Mouse (Mus musculus): ENCODE results near the gene Lurap1.
A peak's percentile ranks its signal among the peaks of the same experiment; 100 is the strongest.

Lurap1 gene

DNA sequence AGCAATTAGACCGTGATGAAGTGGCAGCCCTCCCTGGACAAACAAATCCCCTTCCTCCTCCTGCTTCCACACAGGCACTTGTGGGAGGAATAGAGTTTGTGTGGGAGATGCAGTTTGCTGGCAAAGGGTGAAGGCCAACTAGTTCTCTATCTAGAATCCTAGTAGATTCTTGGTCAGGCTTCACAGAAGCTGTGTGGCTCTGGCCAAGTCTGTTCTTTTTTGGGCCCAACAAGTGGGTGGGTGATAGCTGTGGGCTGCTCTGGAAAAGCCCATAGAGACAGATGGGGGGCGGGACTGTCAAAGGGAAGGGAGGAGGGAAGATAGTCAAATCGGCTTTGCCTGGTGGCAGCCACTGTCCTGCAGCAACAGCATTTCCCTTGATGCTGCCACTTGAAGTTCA lies 9.6 kb upstream of the Lurap1 start:
- DNase-seq (ENCODE audit: low spot score) = no peak

DNA sequence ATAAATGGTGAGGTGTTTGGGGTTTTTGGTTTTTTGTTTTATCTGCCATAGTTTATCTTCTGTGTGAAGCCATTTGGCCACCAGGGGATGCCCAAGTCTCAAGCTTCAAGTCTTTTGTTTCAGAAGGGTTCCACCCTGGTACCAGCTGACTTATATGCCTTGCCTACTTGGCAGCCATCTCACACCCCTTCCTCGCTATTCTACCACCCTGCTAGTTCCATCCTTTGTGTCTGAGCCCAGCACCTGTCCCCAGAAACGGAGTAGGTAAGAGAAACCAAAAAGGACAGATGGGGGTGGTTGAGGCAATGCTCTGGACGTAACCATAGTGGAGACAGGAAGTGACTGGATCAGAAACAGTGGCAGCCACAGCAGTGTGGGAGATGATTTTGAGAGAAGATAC lies 8.8 kb upstream of the Lurap1 start:
- no peak for DNase-seq (ENCODE audit: low spot score)

DNA sequence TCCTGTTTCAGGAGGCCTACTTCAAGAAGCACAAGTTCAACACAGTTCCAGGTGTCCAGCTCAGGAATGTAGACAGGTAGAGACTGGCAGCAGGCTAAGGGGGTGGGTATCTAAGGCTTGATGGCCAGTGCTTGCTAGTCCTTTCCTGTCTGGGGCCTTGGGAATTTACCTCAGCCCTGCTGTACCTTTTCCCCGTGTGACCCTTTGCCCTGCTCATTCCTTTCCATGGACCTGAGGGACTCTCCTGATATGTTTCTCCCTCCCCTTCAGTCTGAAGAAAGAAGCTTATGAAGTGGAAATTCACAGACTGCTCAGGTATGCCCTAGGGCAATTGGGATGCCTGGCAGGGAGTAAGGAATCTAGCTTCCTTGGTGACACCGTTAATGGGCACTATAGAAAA lies 6.7 kb upstream of the Lurap1 start:
- DNase-seq (ENCODE audit: low spot score) = no peak

DNA sequence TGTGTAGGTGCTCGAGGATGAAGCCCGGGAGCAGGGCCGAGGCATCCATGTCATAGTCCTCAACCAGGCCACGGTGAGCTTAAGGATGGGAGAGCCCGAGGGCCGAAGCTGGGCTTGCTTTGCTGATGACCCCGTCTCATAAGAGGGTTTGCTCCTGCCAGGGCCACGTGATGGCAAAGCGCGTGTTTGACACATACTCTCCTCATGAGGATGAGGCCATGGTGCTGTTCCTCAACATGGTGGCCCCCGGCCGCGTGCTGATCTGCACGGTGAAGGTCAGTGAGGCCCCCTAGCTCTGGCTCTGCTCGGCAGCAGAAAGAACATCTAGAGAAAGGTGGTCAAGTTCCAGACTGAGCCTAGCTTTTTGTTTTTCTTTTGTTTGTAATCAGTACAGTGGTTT lies 1.6 kb upstream of the Lurap1 start:
- no peak for DNase-seq (ENCODE audit: low spot score)

DNA sequence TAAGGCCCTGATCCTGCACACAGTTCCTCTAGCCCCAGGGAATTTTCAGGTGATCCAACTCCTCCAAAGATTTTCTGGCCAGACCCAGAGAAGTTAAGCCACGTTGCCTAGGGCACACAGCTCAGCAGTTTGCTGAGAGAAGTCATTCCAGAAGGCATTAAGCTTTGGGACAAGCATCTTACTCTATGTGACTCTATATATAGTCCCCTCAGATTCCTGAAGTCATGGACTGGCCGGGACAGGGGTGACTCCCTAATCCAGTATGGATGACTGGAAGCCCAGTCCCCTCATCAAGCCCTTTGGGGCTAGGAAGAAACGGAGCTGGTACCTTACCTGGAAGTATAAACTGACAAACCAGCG lies 296 bp downstream of the Lurap1 start:
- no peak for DNase-seq (ENCODE audit: low spot score)

DNA sequence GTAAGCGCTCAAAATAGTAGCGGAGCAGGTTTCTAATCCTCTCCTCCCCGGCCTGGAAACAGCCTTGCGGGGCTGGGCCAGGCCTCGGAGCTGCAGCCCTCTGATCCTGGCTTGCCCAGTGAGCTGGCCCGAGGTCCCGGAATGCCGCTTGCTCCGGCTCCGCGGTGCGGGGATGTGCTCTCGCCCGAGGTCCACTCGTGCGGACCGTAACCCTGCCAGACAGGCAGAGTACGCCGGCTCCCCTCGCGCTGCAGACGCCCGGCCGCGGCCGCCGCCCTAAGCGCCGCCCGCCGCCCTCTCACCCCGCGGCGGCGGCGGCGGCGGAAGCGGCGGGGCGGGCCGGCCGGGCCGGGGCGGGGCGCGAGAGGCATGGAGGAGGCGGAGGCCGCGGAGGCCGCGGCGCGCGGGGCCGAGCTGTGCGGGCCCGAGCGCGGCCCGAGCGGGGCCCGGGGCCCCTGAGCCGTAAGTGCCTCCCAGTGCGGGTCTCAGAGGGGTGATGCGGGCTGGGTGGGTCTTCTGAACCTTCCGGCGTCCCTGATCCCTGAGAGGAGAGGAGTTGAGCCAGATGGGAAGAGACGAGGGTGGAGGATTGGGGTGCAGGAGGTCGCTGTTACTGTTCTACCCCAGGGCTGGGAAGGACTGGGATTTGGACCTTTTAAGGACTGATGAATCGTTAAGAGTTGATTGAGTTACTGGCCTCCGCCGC lies 829 bp downstream of the Lurap1 start:
- peak; percentile 53 for DNase-seq (ENCODE audit: low spot score)

DNA sequence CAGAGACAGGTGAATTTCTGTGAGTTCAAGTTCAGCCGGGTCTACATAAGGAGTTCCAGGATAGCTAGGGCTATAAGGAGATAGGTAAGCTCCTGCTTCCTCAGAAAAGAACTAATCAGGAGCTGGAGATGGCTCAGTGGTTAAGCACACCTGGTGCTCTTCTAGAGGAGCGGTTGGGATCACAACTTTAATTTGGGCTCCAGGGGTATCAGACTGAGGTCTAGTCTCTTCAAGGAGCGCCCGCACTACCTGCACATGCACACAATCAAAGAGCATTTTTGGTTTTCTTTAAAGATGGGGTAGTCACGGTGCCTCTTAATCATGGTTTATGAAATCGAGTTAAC lies 1.4 kb downstream of the Lurap1 start:
- DNase-seq (ENCODE audit: low spot score) = no peak

DNA sequence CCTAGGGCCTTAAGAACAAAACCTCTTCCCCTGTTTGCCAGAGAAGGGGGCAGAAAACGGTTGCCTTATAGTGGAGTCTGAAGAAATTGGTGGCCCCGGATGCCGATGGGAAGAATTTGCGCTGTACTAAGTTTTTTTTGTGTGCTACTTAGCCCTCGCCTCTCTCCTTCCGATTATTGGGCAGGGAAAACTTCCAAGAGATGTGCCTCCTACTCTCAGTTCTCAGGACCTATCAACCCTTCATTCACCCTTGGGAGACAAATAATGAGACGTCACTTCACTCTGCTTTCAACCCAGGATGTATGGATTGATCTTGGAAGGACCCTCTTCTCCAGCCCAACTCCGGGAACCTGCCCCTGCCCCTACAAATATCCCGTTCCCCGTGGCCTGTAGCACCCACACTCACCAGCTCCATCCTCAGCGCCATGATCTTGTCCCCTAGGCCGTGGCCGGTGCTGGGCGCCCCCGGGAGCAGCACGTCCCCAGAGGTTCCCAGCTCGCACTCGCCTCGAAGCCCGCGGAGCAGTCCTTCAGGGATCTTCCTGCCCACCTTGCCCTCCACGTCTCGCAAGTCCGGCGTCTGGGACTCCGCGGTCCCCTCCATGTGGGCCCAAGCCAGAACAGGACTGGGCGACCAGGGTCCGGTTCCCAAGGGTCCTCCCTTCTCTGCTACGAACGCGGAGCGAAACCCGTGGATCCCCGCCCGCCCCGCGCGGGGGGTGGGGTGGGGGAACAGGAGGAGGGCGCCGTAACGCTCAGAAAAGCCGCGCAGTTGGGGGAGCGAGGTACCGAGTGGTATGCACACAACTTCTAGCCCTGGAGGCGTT lies 7.0 kb downstream of the Lurap1 start:
- peak; percentile 67 for DNase-seq (ENCODE audit: low spot score)

DNA sequence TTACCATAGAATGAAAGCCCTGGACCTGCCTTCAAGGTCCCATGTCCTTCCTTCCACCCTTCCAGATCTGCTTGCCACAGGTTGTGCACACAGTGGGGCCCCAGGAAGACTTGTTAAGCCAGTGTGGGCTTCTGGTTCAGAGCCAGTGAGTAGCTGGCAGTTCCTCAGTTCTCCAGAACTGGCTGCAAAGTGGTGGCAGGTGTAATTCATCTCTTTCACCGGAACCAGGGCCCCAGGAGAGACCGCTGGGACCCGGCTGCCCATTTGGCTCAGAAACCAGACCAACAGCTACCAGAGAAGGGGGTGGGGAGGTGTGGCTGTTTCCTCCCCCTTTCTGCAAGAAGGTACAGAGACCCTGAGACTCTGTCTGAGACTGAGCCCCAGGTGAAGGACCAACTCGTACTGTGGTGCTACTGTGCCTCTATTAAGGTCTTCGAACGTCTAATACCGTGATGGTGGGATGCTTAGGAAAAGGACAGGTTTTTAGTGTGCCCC lies 7.8 kb downstream of the Lurap1 start:
- no peak for DNase-seq (ENCODE audit: low spot score)

DNA sequence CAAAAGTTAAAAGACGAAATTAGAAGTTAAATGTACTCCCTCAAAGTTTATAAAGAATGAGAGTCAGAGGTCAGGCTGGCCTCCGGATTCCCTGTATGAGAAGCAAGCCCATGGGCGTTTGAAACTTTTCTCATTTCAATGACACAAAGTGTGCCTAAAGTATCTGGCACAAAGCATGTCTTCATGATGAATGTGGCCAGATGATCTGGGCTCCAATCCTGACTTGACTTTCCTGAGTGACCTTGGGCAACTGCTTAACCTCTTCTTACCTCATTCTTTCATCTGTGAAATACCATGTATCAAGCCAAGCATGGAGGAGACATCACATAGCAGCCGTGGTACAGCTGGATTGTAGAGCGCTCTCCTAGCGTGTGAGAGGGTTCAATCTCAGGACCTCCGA lies 8.9 kb downstream of the Lurap1 start:
- DNase-seq (ENCODE audit: low spot score) = no peak

DNA sequence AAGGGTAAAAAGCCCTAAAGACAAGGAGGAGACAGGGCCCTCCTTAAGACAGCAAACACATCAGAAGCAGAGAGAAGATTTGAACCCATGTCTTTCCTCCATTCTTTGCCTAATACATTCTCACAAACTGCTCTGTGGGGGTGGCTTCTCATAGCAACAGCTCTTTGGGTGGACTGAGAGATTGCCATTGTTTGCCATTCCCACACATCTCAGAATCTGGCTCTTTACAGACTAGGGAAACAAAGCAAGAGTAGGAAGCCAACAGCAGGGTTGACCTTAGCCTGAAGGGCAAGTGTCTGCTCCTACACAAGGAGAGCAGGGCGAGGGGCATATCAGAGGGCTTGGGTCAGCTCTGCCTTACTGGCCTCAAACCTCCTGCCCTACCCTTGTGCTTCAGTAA lies 9.4 kb downstream of the Lurap1 start:
- no peak for DNase-seq (ENCODE audit: low spot score)

DNA sequence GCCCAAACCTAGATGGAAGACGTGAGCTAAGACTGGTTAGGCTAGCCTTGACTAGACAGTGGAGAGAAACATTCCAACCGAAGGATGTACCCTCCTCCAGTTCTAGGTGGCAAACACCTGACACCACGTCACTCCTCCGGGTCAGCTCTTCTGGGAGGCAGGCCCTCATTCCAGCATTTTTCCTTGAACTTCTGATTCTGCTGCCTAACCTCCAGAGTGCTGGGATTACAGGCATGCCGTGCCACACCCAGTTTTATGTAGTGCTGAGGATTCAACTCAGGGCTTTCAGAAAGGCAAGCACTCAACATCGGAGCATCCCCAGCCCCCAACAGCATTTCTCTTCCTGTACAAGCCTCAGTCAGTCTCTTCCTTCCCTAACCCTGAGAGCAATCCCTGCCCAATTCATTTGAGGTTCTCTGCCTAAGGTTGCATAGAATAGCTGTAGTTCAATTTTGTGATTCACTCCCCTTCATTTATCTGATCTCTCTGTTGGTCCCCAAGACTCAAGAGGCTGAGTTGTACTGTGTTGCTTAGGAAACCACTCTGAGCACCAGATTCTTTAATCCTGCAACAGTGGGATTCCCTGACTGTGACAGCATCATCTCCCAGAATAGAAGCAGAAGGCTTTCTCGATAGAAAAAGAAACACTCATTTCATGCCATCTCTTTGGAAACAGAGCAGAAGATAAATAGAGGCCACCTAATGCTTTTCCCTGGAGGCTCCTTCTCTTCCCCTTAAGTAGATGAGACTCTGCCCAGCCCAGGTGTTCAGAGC lies 10.2 kb downstream of the Lurap1 start:
- no peak for DNase-seq (ENCODE audit: low spot score)

DNA sequence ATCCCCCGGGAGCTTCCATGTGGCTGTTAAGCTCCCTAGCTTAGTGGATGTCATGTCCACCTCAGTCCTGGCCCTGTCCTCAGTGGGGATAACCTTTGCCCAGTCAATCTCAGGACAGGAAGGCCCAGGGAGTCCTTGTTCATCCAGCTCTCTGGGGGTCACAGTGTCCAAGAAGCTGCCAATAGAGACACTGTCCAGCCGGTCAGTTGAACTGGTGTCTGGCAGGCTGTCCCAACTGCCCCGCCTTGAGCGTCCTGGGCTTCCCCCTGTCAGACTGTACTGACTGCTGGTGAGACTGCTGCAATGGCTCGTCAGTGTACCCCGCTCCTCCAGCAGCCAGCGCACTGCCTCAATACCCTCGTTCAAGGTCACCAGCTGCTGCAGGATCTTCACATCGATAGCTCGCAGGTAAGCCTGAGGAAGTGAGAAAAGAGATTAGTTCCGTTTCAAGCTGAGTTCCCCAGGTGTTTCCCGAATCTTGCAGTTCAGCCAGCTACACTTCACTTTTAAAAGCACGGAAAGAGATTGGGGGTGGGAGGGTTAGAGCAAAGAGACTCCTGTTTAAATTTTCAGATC lies 13.6 kb downstream of the Lurap1 start:
- no peak for DNase-seq (ENCODE audit: low spot score)

DNA sequence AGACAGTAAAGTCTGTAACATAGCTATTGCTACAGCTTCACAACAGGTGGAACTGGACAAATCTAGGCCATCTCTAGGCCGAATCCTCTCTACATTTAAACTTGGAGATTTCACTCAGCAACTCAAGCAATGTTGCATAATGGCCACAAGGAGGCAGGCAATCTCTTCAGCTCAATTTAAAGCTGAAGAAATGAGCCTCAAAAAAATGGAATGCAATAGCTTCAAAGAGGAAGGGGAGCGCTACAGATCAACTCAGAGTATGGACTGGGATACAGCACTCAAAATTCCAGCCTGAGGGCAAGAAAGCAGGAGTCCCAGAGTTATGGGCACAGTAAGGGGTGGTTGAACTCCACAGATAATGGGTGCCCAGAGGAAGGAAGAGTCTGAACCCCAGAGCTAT lies 16.1 kb downstream of the Lurap1 start:
- DNase-seq (ENCODE audit: low spot score) = no peak

DNA sequence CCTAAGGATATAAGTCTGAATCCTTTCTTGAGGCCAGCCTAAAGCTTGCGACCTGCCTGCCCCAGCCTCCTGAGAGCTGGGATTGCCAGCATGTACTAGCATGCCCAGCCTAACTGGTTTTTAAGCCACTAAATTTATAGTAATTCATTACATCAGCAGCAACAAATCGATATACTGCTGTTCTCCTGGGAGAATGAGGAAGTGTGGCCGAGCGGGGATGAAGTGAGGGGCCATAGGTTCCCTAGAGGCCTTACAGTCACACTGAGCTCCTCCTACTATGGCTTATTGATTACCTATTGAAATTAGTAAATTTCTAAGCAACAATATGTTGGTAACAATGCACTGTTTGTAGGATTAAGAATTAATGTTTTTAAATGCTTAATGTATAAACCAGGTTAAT lies 18.0 kb downstream of the Lurap1 start:
- DNase-seq (ENCODE audit: low spot score) = no peak

DNA sequence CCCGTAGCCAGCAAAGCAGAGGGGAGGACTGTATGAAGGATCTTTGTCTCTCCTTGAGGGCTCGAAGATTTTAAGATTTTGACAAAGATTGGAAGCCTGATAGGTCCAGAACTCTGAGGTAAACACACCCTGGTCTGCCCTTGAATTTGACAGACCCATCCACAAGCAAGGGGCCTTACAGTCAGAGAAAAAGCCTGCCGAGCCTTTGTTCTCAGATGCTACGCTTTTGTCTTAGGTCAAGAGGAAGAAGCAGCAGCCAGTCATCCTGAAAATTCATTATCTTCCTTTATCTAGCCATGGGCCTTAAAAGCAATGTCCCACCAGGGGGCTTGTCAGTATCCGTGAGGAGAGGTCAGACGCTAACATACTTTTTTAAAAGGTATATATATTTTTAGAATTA lies 23.2 kb downstream of the Lurap1 start:
- DNase-seq (ENCODE audit: low spot score) = no peak

DNA sequence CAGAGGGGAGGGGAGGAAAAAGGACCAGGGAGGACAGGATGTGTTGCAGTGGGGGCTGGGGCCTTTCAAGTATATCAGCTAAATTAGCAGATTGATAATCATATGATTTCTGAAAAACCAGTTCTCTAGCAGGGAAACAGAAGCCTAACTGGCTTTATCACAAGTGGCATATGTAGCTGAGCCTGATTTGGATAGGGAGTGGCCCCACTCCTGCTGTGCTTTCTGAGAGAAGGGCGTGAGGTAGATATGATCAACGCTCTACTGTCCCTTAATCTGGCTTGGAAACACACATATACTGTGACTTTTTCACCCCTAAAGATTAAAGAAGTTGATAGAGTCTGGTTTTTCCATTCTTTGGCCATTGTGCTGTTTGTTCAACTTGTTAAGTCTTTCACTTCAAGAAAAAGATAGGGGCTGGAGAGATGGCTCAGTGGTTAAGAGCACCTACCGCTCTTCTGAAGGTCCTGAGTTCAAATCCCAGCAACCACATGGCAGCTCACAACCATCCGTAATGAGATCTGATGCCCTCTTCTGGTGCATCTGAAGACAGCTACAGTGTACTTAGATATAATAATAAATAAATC lies 25.2 kb downstream of the Lurap1 start:
- no peak for DNase-seq (ENCODE audit: low spot score)

DNA sequence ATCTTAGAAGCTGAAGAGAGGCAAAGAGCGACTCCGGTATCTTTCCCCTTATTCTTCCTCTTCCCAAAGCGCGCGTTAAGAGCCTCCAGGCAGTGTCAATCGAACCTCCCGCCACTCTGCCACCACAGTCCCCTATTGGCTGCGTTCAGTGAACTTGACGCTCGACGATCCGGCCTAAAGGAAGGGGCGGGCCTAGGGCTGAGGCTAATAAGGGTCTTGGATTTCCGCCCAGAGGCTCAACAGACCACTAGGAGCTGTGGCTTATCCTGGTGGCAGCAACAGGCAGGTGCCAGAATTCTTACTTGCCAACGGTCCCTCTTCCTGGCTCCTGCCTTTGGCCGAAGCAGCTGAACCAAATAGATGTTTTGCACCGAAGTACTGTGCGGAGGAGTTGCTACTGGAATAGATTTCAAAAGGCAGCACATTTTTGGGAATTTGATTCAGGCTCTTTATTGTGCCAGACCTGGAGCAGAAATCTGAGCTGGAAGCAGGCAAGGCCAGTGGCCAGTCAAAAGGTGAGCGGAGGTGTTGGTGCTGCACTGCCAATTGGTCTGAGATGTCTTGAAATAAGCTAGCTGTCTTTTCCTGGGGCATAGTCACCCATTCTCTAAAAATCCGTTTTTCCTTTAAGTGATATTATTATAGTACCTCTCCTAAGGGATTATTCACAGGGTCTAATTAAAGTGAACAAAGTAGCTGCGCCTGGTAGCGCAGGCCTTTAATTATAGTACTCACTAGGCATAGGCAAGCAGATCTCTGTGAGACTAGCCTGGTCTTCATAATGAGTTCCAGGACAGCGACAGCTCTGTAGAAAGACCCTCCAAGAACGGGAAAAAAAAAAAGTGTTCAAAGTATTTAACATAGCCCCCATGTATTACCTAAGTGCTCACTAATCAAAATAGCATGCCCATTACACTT lies 27.3 kb downstream of the Lurap1 start, which contains the start of the genes Rad54l and Pomgnt1:
TSS of gene Rad54l (minus strand) at position 89 of the 918 bp plus-strand sequence.
TSS of gene Pomgnt1 (plus strand) at position 239 of the 918 bp plus-strand sequence.
- DNase-seq (ENCODE audit: low spot score) = peak; percentile 62

DNA sequence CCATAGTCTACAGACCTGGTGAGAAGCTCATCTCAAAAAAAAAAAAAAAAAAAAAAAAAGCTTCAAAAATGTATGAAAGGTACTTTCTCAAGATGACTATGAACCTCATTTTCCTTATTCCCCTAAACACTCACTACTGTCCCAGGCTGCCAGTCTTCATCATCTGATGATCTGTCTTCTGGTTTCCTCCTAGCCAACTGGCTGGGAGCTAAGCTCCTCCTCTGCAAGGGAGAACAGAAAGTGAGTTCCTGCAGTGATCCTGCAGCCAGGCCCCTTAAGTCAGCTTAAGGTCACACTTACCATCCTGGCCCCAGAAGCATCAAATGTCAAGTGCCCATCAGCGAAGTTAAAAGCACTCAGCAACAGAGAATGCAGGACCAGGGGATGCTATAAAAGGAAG lies 28.4 kb downstream of the Lurap1 start:
- no peak for DNase-seq (ENCODE audit: low spot score)

DNA sequence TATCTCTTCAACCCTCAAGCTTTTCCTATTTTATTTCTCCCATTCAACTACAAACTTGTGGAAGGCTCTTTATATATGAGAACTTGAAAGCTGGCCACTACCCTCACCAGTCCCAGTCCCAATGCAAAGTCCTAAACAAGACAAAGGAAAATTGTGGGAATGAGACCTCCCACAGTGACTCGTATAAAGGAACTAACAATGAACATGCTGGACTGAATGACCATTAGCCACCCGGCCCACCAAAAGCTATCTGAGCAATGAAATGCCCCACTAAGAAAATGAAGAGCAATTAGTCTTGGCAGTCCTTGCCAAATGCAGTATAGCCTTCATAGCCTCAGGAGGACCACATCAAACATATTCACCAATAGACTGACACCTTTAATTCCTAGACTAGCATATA lies 39.7 kb downstream of the Lurap1 start:
- DNase-seq (ENCODE audit: low spot score) = no peak

DNA sequence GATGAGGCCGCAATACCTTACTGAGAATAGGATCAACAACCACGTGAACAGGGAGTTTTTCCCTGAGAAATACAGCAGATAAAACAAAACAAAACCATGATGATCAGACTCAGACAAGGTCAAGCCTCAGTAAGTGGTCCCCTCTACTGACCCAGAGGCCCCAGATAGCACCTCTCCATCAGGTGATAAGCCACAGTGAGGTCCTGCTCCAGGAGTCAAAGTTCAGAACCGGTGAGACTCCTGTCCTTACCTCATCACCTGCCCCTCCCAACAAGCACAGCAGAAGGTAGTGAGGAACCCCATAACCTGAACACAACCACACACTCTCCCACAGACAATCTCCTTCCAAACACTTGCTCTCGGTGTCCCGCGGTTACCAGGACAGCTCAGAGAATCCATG lies 40.4 kb downstream of the Lurap1 start:
- no peak for DNase-seq (ENCODE audit: low spot score)

Measured in ovary, postnatal 14 days (tissue).